Comparison of ENCODE assay signal across 28 mouse cellular contexts in genomic region chr2:141023916-141024315, GRCm38 (mm10).
DNase-seq lines count a peak whose midpoint lies in the region; ATAC-seq lines count a peak whose summit lies in the region.
"Had no signal": no experiment of that assay in that cellular context is flagged by ENCODE, and none has a peak within 500 bp of the region (broad histone marks: within the 10 kb centered on the region; RNA-seq: fewer than 3 reads in every experiment).

No protein-coding gene starts in this region.

- ATAC-seq in lung, embryonic 16.5 days (ENCODE audit: low read depth) = no peak
- ATAC-seq in forebrain, embryonic 12.5 days (ENCODE audit: low FRiP score) = peak; percentile 69
- ATAC-seq: intestine, embryonic 15.5 days had no signal

- no peaks in the 10 kb centered on the region for H3K36me3 ChIP-seq in lung, embryonic 16.5 days (ENCODE audit: control insufficient read depth, insufficient read depth, low read length)
- H3K36me3 ChIP-seq in forebrain, embryonic 12.5 days (replicated peaks) = no peaks in the 10 kb centered on the region
- H3K36me3 ChIP-seq: intestine, embryonic 15.5 days; limb, embryonic 13.5 days; liver, embryonic 13.5 days; lung, embryonic 15.5 days; midbrain, embryonic 12.5 days; neural tube, embryonic 13.5 days; stomach, embryonic 15.5 days had no signal

- H3K4me1 ChIP-seq in lung, embryonic 16.5 days (replicated peaks; ENCODE audit: control insufficient read depth, insufficient read depth, low read length) = no peaks in the 10 kb centered on the region; the same call in 1 of the 2 replicates
- peaks cover 19% of the 10 kb centered on the region for H3K4me1 ChIP-seq in forebrain, embryonic 12.5 days
- H3K4me1 ChIP-seq: intestine, embryonic 15.5 days; limb, embryonic 13.5 days; liver, embryonic 13.5 days; lung, embryonic 15.5 days; stomach, embryonic 15.5 days had no signal

- H3K27ac ChIP-seq in lung, embryonic 16.5 days (ENCODE audit: low read length) = no peak overlapping the region
- H3K27ac ChIP-seq in forebrain, embryonic 12.5 days = peak overlapping the region; percentile 73
- H3K27ac ChIP-seq: intestine, embryonic 15.5 days; layer of hippocampus, adult 2 months; limb, embryonic 13.5 days; liver, embryonic 13.5 days; lung, embryonic 15.5 days; midbrain, embryonic 12.5 days; neural tube, embryonic 13.5 days; stomach, embryonic 15.5 days had no signal

- WGBS in lung, embryonic 16.5 days = 19% methylated on average over 7 of the region's 7 CpGs
- 44% methylated on average over 7 of the region's 7 CpGs for WGBS in forebrain, embryonic 12.5 days

- no peak overlapping the region for H3K9ac ChIP-seq in lung, embryonic 16.5 days (ENCODE audit: low read length)
- no peak overlapping the region for H3K9ac ChIP-seq in forebrain, embryonic 12.5 days
- H3K9ac ChIP-seq: intestine, embryonic 15.5 days; limb, embryonic 13.5 days; liver, embryonic 13.5 days; lung, embryonic 15.5 days; midbrain, embryonic 12.5 days; neural tube, embryonic 13.5 days; stomach, embryonic 15.5 days had no signal

- H3K27me3 ChIP-seq in lung, embryonic 16.5 days (ENCODE audit: control insufficient read depth, insufficient read depth, low read depth, low read length) = no peaks in the 10 kb centered on the region
- no peaks in the 10 kb centered on the region for H3K27me3 ChIP-seq in forebrain, embryonic 12.5 days
- H3K27me3 ChIP-seq: intestine, embryonic 15.5 days; limb, embryonic 13.5 days; liver, embryonic 13.5 days; lung, embryonic 15.5 days; midbrain, embryonic 12.5 days; neural tube, embryonic 13.5 days; stomach, embryonic 15.5 days had no signal

- H3K4me3 ChIP-seq in lung, embryonic 16.5 days (ENCODE audit: low read length) = no peak overlapping the region
- no peak overlapping the region for H3K4me3 ChIP-seq in forebrain, embryonic 12.5 days (replicated peaks)
- H3K4me3 ChIP-seq: intestine, embryonic 15.5 days; layer of hippocampus, adult 2 months; limb, embryonic 13.5 days; liver, embryonic 13.5 days; lung, embryonic 15.5 days; midbrain, embryonic 12.5 days; myocyte; neural tube, embryonic 13.5 days; stomach, embryonic 15.5 days had no signal

- no peaks in the 10 kb centered on the region for H3K9me3 ChIP-seq in lung, embryonic 16.5 days (ENCODE audit: control insufficient read depth, low read length)
- H3K9me3 ChIP-seq in forebrain, embryonic 12.5 days = no peaks in the 10 kb centered on the region
- H3K9me3 ChIP-seq: intestine, embryonic 15.5 days; limb, embryonic 13.5 days; liver, embryonic 13.5 days; lung, embryonic 15.5 days; midbrain, embryonic 12.5 days; neural tube, embryonic 13.5 days; stomach, embryonic 15.5 days had no signal

- peak; percentile 22 for DNase-seq in embryo, embryonic 11 days
- DNase-seq in embryo, embryonic 10 days (ENCODE audit: low spot score) = no peak
- DNase-seq in lung, postnatal 14 days = no peak
- peak; percentile 54 for DNase-seq in retina, postnatal 1 day
- DNase-seq in cerebellum, postnatal 36 days = no peak
- DNase-seq: adrenal gland, postnatal 14 days; cerebellum, adult 8-10 months; gastrocnemius, postnatal 14 days; heart, adult 11 months; kidney, adult 8-10 months; kidney, postnatal 14 days; layer of hippocampus, postnatal 36 days; liver, embryonic 13.5 days; right cerebral cortex, adult 18-20 months; right cerebral cortex, postnatal 4 days; thymus, adult 2 months; thymus, postnatal 4 days had no signal

- 0 out of 2 replicates have a peak overlapping the region, but pooled peaks have one; percentile 6 for H3K4me2 ChIP-seq in lung, embryonic 16.5 days (ENCODE audit: low read depth, low read length)
- no peak overlapping the region; the same call in 1 of the 2 replicates for H3K4me2 ChIP-seq in forebrain, embryonic 12.5 days
- H3K4me2 ChIP-seq: heart, embryonic 11.5 days; intestine, embryonic 15.5 days; limb, embryonic 13.5 days; liver, embryonic 13.5 days; lung, embryonic 15.5 days; midbrain, embryonic 12.5 days; neural tube, embryonic 13.5 days; stomach, embryonic 15.5 days had no signal

Comparison
In these comparisons a context has a peak if more than half of its experiments do, and no peak if none do; other contexts are left out.
1. DNase-seq: peak in embryo, embryonic 11 days (single experiment) and retina, postnatal 1 day (single experiment); none in embryo, embryonic 10 days (single experiment), lung, postnatal 14 days (single experiment) and cerebellum, postnatal 36 days (0 of 2).